Mouse (Mus musculus): Measurements from ENCODE around the gene Proser1. TPM values are rescaled to one million over a fixed set of nuclear protein-coding genes. Genes with fewer than 3 reads are reported as not detected.

The Proser1 gene
- polyA plus RNA-seq, 1 experiment from 2014 or later, result 13.7 TPM

DNA sequence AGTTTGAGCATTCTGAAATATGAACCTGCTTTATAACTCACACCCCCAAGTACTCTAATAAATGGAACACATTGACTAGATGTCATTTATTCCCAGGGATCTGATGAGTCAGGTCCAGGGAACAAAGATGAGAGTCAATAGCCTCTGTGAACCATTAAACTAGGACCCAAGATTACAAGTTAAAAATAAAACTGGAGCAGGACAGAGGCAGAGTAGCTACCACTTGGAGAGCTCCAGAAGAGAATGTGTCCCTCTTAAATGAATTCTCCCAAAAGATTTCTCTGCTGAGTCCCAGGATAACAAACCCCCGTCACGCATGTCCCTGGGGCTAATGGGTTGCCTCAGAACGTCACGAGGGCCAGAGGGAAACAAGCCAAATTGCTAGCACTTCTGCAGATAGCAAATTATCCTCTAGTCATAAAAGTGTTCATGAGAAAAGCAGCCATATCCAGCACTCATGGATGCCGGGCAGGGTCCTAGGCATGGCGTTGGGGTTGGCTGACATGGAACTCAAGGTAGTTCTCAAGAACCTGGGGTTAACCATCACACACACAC lies 35.0 kb downstream of the Proser1 start:
- H3K27me3 ChIP-seq (replicated peaks; ENCODE audit: control insufficient read depth, insufficient read depth, low read length), result no peaks in the 10 kb centered on the region
- no peaks in the 10 kb centered on the region for H3K9me3 ChIP-seq (replicated peaks; ENCODE audit: control insufficient read depth, low read length)
- no peaks in the 10 kb centered on the region for H3K4me1 ChIP-seq (ENCODE audit: control insufficient read depth, insufficient read depth, low read length)
- no peak overlapping the region for H3K4me3 ChIP-seq (ENCODE audit: low read depth, low read length)
- H3K9ac ChIP-seq (ENCODE audit: low read length), result no peak overlapping the region
- no peaks in the 10 kb centered on the region for H3K36me3 ChIP-seq (ENCODE audit: control insufficient read depth, insufficient read depth, low read length)
- H3K4me2 ChIP-seq (ENCODE audit: low read length), result no peak overlapping the region
- 86% methylated on average over 6 of the region's 6 CpGs for WGBS
- DNase-seq (ENCODE audit: low spot score) (no peak), ATAC-seq (no peak)
- H3K27ac ChIP-seq (ENCODE audit: low read depth, low read length), result no peak overlapping the region

DNA sequence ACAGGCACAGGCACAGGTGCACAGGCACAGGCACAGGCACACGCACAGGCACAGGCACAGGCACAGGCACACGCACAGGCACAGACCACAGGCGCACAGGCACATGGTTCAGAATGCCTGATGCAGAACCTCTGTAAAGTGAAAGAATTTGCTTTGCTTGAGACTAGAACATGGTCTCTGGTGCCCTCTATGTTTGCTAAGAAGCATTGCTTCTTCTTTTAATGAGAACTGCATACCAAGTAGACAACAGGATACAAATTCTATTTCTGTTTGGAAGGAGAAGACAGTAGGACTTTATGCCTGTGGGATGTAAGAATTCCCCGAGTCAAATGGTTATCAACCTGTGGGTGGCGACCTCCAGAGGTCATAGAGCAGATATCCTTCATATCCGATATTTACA lies 39.0 kb downstream of the Proser1 start:
- H3K9me3 ChIP-seq (replicated peaks; ENCODE audit: control insufficient read depth, low read length), result no peaks in the 10 kb centered on the region
- DNase-seq (ENCODE audit: low spot score), result peak; percentile 60
- H3K27me3 ChIP-seq (replicated peaks; ENCODE audit: control insufficient read depth, insufficient read depth, low read length), result no peaks in the 10 kb centered on the region
- H3K9ac ChIP-seq (ENCODE audit: low read length), result no peak overlapping the region
- H3K4me3 ChIP-seq (ENCODE audit: low read depth, low read length), result no peak overlapping the region
- no peaks in the 10 kb centered on the region for H3K36me3 ChIP-seq (ENCODE audit: control insufficient read depth, insufficient read depth, low read length)
- no peak overlapping the region for H3K4me2 ChIP-seq (ENCODE audit: low read length)
- no peaks in the 10 kb centered on the region for H3K4me1 ChIP-seq (ENCODE audit: control insufficient read depth, insufficient read depth, low read length)
- 75% methylated on average over 6 of the region's 6 CpGs for WGBS
- no peak overlapping the region for H3K27ac ChIP-seq (ENCODE audit: low read depth, low read length)
- no peak for ATAC-seq

DNA sequence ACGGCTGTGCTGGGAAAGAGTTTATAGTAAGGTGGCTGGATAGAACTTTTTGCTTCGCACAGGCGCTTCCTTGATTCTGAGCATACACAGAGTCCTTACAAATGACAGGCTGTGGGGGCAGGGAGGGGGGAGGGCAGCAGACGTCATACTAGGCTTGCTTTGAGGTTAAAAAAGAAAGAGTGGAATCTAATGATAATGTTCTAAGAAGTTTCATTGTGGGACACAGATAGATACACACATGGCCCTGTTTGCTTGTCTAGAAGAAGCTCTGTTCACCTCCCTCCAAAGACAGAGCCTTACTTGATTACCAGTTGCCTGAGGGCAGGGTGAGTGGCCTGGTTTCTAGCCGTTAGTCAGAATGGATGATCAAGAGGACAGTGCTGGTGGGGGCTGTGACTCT lies 49.6 kb downstream of the Proser1 start:
- Histone ChIP-seq H3K9me3 (replicated peaks; ENCODE audit: control insufficient read depth, low read length) (no peaks in the 10 kb centered on the region), H3K4me3 (ENCODE audit: low read depth, low read length) (no peak overlapping the region), H3K4me1 (ENCODE audit: control insufficient read depth, insufficient read depth, low read length) (no peaks in the 10 kb centered on the region), H3K27ac (ENCODE audit: low read depth, low read length) (no peak overlapping the region), H3K36me3 (ENCODE audit: control insufficient read depth, insufficient read depth, low read length) (no peaks in the 10 kb centered on the region), H3K27me3 (replicated peaks; ENCODE audit: control insufficient read depth, insufficient read depth, low read length) (no peaks in the 10 kb centered on the region), H3K9ac (ENCODE audit: low read length) (no peak overlapping the region), H3K4me2 (ENCODE audit: low read length) (no peak overlapping the region)
- ATAC-seq, result no peak
- WGBS, result 69% methylated on average over 5 of the region's 5 CpGs
- no peak for DNase-seq (ENCODE audit: low spot score)

DNA sequence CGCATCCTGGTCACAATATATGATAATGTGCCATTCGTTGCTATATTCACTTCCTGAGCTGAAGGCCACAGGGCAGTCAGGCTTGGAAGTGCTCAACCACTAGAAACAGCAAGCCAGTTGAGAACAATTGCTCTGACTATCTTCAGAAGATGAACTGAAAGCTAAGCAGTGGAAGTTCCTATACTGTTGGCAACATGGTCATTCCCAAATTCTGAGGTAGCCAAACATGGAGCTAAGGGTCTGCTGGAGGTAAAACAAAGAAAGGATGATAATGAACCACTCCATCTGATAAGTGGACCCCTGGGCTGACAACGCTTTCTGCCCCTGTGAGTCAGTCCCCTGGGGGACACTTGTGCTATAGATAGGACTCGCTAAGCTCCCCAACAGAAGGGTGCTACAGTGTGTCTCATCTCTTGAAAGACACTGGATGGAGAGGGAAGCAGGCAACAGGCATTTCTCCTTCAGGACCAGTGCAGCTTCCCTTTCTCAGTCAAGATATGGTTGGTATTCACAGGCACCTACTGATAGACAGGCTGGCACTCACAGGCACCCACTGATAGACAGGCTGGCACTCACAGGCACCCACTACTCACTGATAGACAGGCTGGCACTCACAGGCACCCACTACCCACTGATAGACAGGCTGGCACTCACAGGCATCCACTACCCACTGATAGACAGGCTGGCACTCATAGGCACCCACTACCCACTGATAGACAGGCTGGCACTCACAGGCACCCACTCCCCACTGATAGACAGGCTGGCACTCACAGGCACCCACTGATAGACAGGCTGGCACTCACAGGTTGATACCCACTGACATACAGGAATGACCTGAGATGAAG lies 51.0 kb downstream of the Proser1 start:
- H3K27me3 ChIP-seq (replicated peaks; ENCODE audit: control insufficient read depth, insufficient read depth, low read length), result no peaks in the 10 kb centered on the region
- no peak overlapping the region for H3K27ac ChIP-seq (ENCODE audit: low read depth, low read length)
- no peak overlapping the region for H3K4me2 ChIP-seq (ENCODE audit: low read length)
- no peaks in the 10 kb centered on the region for H3K36me3 ChIP-seq (ENCODE audit: control insufficient read depth, insufficient read depth, low read length)
- peak; percentile 27 for DNase-seq (ENCODE audit: low spot score)
- no peaks in the 10 kb centered on the region for H3K4me1 ChIP-seq (ENCODE audit: control insufficient read depth, insufficient read depth, low read length)
- no peak overlapping the region for H3K4me3 ChIP-seq (ENCODE audit: low read depth, low read length)
- H3K9ac ChIP-seq (ENCODE audit: low read length), result no peak overlapping the region
- no peaks in the 10 kb centered on the region for H3K9me3 ChIP-seq (replicated peaks; ENCODE audit: control insufficient read depth, low read length)
- 84% methylated on average over 4 of the region's 4 CpGs for WGBS
- ATAC-seq, result no peak

DNA sequence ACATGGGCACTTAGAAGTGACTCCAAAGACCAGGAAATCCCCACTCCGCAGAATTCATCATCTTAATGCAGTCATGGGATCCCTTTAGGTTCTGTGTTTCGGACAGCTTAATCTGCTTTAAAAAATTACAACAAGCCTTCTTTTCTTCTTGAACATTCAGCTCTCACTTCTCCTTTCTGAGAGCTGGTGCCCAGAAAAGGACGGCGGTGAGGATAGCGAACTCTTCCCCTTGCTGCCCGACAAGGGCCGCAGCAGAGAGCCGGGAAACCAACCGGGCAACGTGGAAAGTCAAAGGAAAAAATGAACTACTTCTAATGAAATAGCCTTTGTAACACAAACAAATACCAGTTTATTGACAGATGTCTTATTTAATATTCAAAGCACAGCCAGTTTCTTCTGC lies 59.3 kb downstream of the Proser1 start:
- Histone ChIP-seq H3K4me3 (ENCODE audit: low read depth, low read length) (no peak overlapping the region), H3K27me3 (replicated peaks; ENCODE audit: control insufficient read depth, insufficient read depth, low read length) (no peaks in the 10 kb centered on the region), H3K4me2 (ENCODE audit: low read length) (no peak overlapping the region), H3K27ac (ENCODE audit: low read depth, low read length) (no peak overlapping the region), H3K4me1 (ENCODE audit: control insufficient read depth, insufficient read depth, low read length) (no peaks in the 10 kb centered on the region), H3K9me3 (replicated peaks; ENCODE audit: control insufficient read depth, low read length) (no peaks in the 10 kb centered on the region), H3K9ac (ENCODE audit: low read length) (no peak overlapping the region), H3K36me3 (ENCODE audit: control insufficient read depth, insufficient read depth, low read length) (no peaks in the 10 kb centered on the region)
- ATAC-seq (no peak), DNase-seq (ENCODE audit: low spot score) (no peak)
- WGBS, result 71% methylated on average over 10 of the region's 10 CpGs

DNA sequence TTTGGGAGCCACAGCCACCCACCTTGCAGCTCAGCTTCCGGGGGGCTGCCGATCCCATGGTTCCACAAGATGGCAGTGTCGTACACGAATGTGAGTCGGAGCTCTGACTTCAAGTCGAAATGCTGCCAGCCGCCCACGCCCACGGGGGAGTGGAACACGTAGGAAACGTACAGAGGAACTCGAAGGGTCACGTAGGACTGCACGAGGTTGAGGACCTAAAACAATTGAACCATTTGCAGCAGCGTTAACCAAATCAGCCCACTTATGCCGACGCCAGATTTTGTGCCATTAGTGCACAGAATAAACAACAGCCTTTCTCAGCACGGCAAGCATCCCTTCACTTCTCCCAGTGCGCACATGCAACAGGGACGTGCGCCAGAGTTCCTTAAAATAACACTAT lies 62.3 kb downstream of the Proser1 start:
- Histone ChIP-seq H3K4me1 (ENCODE audit: control insufficient read depth, insufficient read depth, low read length) (no peaks in the 10 kb centered on the region), H3K9me3 (replicated peaks; ENCODE audit: control insufficient read depth, low read length) (no peaks in the 10 kb centered on the region), H3K4me3 (ENCODE audit: low read depth, low read length) (peak overlapping the region; percentile 22), H3K27me3 (replicated peaks; ENCODE audit: control insufficient read depth, insufficient read depth, low read length) (no peaks in the 10 kb centered on the region), H3K4me2 (ENCODE audit: low read length) (peak overlapping the region; percentile 52), H3K27ac (ENCODE audit: low read depth, low read length) (no peak overlapping the region), H3K9ac (ENCODE audit: low read length) (no peak overlapping the region; the same call in 1 of the 2 replicates), H3K36me3 (ENCODE audit: control insufficient read depth, insufficient read depth, low read length) (no peaks in the 10 kb centered on the region)
- ATAC-seq (peak; percentile 61; the same call in 1 of the 2 replicates), DNase-seq (ENCODE audit: low spot score) (peak; percentile 92)
- WGBS, result 20% methylated on average over 21 of the region's 21 CpGs

DNA sequence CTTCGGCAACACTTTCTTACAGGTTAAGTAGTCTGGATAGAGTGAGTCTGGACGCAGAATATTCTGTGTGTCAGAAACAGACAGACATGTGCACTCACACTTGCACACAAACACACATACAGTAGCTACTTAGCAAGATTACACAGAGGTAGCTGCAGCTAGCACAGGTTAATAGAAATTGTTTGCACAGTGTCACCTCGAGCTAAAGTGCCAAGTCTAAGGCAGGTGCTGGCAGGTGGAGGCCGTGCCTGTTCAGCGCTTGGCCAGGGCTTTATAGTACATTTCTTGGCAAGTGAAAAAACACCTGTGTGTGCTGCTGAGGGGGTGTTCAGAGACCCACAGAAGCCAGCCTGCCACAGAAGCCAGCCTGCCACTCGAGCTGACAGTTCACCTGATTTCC lies 66.8 kb downstream of the Proser1 start:
- Histone ChIP-seq H3K4me2 (ENCODE audit: low read length) (no peak overlapping the region), H3K36me3 (ENCODE audit: control insufficient read depth, insufficient read depth, low read length) (no peaks in the 10 kb centered on the region), H3K4me3 (ENCODE audit: low read depth, low read length) (no peak overlapping the region), H3K4me1 (ENCODE audit: control insufficient read depth, insufficient read depth, low read length) (no peaks in the 10 kb centered on the region), H3K27ac (ENCODE audit: low read depth, low read length) (no peak overlapping the region), H3K9ac (ENCODE audit: low read length) (no peak overlapping the region), H3K9me3 (replicated peaks; ENCODE audit: control insufficient read depth, low read length) (no peaks in the 10 kb centered on the region), H3K27me3 (replicated peaks; ENCODE audit: control insufficient read depth, insufficient read depth, low read length) (no peaks in the 10 kb centered on the region)
- 85% methylated on average over 6 of the region's 6 CpGs for WGBS
- DNase-seq (ENCODE audit: low spot score), result no peak
- ATAC-seq, result no peak

Other genes with a start within 250 kb of the Proser1 start
- 7.0 and 8.5 TPM in 2 replicates for gene Nhlrc3, start 334 bp upstream of the Proser1 start, polyA plus RNA-seq (2014; fragmentation: Nextera tagmentation; extraction: Ambion mirVana)
- gene Stoml3, start 25.0 kb downstream of the Proser1 start, polyA plus RNA-seq (2014; fragmentation: Nextera tagmentation; extraction: Ambion mirVana), result not detected in 2 replicates
- gene Frem2, start 193.7 kb downstream of the Proser1 start, polyA plus RNA-seq (2014; fragmentation: Nextera tagmentation; extraction: Ambion mirVana), result 1.0 and 1.3 TPM in 2 replicates